Mouse (Mus musculus) c-Kit-negative CD71-positive TER-119-positive erythroid progenitor cells, embryonic 14.5 days (primary cell): ENCODE data around the gene Agtr2.
"Not testable (repeated sequence)": the region's sequence is repeated elsewhere in the genome, so short reads cannot be mapped to it uniquely, and the experiment has no call there.

ENCODE experiments used
- DNase-seq: peaks from one replicate; pipeline ENCODE4 v3.0.0-alpha.2; 2013; ENCODE audit warnings: low read depth, low spot score

Gene Agtr2

DNA sequence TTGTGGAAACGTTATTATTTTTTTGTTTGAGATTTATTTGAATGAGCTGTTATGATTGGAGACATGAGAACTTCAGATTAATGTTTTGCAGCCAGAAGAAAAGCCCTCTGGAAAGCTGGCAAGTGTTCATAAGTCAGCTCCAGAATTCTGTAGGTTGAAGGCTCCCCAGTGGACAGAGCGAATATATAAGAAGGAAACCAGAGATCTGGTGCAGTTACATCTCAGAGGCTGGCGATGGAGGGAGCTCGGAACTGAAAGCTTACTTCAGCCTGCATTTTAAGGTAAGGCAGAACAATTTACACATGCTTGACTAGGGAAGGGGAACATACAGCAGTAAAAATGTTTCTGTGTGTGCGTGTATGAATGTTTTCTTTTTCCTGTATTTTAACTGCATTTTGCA lies at the start of gene Agtr2:
Gene Agtr2 (plus strand): TSS at position 131 of the 400 bp plus-strand sequence.
- DNase-seq, result no peak

GRCm38 (mm10) chrX:21452519-21452918 lies 31.8 kb upstream of the Agtr2 start:
- DNase-seq, result no peak

DNA sequence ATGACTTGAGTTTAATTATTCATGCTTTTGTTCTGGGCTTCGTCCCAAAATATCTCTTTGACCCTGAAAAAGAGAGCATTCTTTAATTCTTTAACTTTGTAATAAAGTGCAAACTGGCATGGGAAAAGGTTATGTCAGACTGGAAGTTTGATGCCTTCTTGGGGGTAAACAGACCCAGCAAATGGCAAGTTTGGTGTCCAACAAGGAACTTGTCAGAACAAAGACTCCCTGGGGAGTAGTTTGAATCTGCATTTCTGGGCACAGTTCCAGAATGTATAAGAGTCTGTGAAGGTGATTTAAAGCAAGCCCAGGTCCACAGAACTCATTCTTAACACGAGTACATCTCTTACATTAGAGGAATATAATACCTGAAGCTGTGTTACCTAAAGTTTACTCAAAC lies 3.8 kb downstream of the Agtr2 start:
- DNase-seq, result no peak

DNA sequence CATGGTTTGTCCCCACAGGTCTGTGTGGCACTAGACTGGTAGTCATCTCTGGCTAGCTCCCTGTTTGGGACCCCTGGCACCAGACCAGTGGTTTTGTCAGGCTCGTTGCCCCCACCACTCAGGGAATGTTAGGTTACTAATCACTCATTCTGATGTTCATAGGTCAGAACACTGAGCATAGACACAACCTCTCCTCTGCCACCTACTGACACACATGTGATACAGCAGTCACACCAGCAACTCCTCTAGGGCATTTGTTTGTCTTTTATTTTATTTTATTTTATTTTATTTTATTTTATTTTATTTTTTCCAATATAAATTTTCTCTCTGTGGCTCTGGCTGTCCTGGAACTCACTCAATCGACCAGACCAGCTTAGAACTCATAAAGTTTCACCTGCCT lies 15.9 kb downstream of the Agtr2 start:
- DNase-seq, result no peak

DNA sequence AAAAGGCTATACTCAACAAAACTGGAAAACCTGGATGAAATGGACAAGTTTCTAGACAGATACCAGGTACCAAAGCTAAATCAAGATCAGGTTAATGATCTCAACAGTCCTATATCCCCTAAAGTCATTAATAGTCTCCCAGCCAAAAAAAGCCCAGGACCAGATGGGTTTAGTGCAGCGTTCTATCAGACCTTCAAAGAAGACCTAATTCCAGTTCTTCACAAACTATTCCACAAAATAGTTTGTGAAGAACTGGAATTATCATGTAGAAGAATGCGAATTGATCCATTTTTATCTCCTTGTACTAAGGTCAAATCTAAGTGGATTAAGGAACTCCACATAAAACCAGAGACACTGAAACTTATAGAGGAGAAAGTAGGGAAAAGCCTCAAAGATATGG lies 23.0 kb downstream of the Agtr2 start:
- DNase-seq, result not testable (repeated sequence)

DNA sequence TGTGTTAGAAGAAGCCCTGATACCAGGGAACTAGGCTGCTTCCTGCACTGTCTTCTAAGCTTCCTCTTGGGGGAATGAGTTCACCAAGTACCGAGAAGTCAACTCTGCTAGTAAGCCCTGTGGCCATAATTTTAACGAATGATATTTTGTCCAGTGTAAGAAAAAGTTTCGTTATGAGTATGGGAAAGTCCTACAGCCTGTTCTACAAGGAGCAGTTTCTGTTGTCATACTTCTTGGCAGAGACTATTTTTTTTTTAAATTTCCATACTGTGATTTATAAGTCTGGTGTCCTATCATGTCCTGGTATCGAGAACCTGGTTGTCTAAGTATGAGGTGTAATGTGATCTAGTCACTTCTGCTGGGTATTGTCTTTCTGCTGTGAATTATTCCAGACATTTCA lies 38.2 kb downstream of the Agtr2 start:
- no peak for DNase-seq
